Mouse (Mus musculus) left cerebral cortex, postnatal 4 days (tissue): ENCODE measurements around the gene Fanci. TPM values are rescaled to one million over a fixed set of nuclear protein-coding genes. Genes with fewer than 3 reads are reported as not detected.
A peak's percentile ranks its signal among the peaks of the same experiment; 100 is the strongest.

ENCODE experiments used
- DNase-seq: peaks from one replicate; pipeline ENCODE4 v3.0.0-alpha.2; 2022
- intact Hi-C: fragments of 180-260 bp; cut with DNase I; formaldehyde crosslinking; loops from one replicate; pipeline ENCODE4 v1.15.1; 2025
- total RNA-seq, 2 experiments: library from RNA; stranded (reverse); gene quantifications; 2 replicates each; pipeline ENCODE4 v1.2.3; 2021

Fanci gene
- total RNA-seq, 2 experiments from 2014 or later, result 2.0 to 2.4 TPM

- DNase-seq, result peak; percentile 84
- intact Hi-C loops, result no loop called here
These were observed 5.2 kb upstream of the Fanci start, which contains the start of gene Rlbp1 for GRCm38 (mm10) chr7:79386422-79387133. Rlbp1 (minus strand) TSS chr7:79387048.

GRCm38 (mm10) chr7:79387140-79387539 lies 4.6 kb upstream of the Fanci start:
- DNase-seq, result no peak
- intact Hi-C loops, result no loop called here

DNA sequence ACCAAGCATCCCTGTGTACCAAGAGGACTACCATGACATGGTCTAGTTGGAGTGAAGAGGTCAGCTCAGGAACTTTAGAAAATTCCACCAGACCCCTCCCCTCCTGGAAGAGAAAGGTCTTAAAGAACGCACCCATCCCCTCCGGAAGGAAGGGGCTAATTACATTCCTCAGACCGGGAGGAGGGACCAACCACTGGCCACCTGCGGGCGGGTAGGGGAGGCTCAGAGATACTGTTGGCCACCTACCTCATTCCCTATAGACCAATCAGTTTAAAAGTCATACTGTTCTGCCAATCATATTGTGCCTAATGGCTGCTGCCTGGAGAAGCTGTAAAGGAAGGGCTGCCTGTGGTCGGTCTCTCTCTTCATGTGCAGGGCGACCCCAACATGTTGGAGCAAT lies 3.7 kb upstream of the Fanci start:
- intact Hi-C loops, result no loop called here
- no peak for DNase-seq

- DNase-seq, result no peak
- intact Hi-C loops, result no loop called here
These were observed 3.0 kb upstream of the Fanci start for GRCm38 (mm10) chr7:79388671-79389206.

- DNase-seq, result no peak
- intact Hi-C loops, result no loop called here
These were observed 1.5 kb upstream of the Fanci start for GRCm38 (mm10) chr7:79390141-79390708.

DNA sequence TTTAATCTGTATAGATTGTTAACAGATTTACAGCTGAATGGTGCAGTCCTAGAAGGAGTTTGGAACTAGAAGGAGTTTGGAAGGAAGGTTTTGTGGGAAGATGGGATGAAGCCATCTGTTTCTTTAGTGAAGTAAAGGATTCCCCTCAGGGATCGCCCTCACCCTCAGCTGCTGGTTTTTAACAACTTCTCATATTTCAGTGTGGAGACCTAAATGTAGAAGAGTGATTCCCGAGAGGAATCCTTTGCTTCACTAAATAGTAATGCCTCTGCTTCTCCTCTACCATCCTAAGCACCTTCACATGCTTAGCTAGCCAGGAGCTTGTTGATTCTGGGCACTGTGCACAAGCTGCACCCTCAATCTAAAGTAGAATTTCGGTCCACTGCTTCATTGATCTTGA lies 258 bp upstream of the Fanci start:
- intact Hi-C loops, result no loop called here
- no peak for DNase-seq

- no peak for DNase-seq
- intact Hi-C loops, result no loop called here
These were observed 1.3 kb downstream of the Fanci start for GRCm38 (mm10) chr7:79392860-79393513.

DNA sequence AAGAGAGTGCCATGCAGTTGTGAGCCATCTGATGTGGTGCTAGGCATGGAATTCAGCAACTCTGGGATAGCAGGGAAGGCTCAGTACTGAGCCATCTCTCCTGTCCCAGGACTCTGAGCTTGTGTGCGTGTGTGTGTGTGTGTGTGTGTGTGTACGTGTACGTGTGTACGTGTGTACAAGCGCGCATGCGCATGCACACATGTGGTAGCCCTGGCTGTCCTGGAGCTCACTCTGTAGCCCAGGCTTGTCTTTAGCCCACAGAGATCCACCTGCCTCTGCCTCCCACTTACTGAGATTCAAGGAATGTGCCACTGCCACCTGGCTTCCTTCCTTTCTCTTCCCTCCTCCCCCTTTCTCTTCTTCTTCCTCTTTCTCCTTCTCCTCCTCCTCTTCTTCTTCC lies 2.2 kb downstream of the Fanci start:
- DNase-seq, result no peak
- intact Hi-C loops, result no loop called here

- no peak for DNase-seq
- intact Hi-C loops, result no loop called here
These were observed 2.9 kb downstream of the Fanci start for GRCm38 (mm10) chr7:79394666-79395065.

DNA sequence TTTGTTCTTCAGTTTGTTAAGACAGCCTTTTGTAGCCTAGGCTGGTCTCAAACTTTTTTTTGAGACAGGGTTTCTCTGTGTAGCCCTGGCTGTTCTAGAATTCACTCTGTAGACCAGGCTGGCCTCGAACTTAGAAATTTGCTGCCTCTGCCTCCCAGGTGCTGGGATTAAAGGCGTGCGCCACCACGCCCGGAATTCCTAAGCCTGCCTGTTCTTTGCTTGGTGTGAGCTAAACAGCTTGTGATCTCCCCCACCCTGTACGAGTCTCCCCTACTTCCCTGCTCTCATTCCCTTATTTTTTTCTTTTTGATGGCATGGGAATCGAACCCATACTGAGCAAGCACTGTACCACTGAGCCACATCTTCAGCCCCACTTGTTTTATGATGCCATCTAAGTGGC lies 3.5 kb downstream of the Fanci start:
- no peak for DNase-seq
- intact Hi-C loops, result no loop called here

- no peak for DNase-seq
- intact Hi-C loops, result no loop called here
These were observed 5.8 kb downstream of the Fanci start for GRCm38 (mm10) chr7:79397446-79397963.

GRCm38 (mm10) chr7:79398426-79398825 lies 6.7 kb downstream of the Fanci start:
- DNase-seq, result no peak
- intact Hi-C loops, result no loop called here

- DNase-seq, result no peak
- intact Hi-C loops, result no loop called here
These were observed 7.2 kb downstream of the Fanci start for GRCm38 (mm10) chr7:79398971-79399370.

- DNase-seq, result no peak
- intact Hi-C loops, result no loop called here
These were observed 8.6 kb downstream of the Fanci start for GRCm38 (mm10) chr7:79400296-79400695.

- intact Hi-C loops, result no loop called here
- no peak for DNase-seq
These were observed 23.0 kb downstream of the Fanci start for GRCm38 (mm10) chr7:79414449-79415375.

DNA sequence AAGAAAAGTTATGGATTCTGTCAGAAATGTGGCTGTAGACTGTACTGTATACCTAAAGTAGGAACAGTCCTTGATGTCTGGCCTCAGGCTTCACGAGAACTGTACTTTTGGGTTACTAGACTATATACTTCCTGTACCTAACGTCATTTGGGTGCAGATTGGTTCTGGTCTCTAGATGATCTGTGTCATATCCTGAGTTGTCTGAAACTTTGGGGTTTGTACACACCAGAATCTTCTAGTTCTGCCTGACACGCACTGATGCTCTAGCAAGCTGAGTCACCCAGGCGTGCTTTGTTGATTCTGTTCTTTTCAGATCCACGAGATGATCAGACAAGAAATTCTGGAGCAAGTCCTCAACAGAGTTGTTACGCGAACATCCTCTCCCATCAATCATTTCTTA lies 28.2 kb downstream of the Fanci start:
- DNase-seq, result no peak
- intact Hi-C loops, result no loop called here

GRCm38 (mm10) chr7:79422876-79423275 lies 31.1 kb downstream of the Fanci start:
- intact Hi-C loops, result no loop called here
- DNase-seq, result no peak

DNA sequence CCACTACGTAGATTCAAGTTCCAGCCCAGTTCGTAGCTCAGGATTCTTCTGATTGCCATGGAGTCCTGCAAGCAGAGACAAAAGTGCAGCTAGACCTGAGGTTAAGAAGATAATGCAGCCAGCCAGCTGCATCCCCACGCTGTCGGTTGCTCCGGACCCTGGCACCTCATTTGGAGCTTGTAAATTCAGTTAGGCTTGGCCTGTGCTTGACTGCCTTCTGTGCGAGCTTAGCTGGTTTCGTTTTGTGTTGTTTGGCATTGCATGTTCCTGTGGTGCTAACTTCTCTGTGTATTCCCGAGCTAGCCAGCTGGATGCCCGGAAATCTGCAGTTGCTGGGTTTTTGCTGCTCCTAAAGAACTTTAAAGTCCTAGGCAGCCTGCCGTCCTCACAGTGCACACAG lies 34.1 kb downstream of the Fanci start:
- intact Hi-C loops, result no loop called here
- no peak for DNase-seq

GRCm38 (mm10) chr7:79428243-79428642 lies 36.5 kb downstream of the Fanci start:
- intact Hi-C loops, result no loop called here
- no peak for DNase-seq

DNA sequence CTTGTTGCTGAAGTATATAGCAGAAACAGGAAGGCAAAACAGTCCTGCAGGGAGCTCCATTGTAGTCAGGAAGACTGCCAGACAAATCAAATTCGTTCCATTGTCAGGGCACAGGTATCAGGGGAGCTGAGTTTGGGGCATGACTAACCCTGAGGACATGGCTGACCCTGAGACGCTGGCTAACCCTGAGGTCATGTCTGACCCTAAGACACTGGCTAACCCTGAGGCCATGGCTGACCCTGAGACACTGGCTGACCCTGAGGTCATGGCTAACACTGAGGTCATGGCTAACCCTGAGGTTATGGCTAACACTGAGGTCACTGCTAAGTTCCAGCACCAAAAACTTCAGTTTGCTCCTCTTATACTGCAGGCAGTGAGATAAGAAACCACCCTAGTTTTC lies 48.3 kb downstream of the Fanci start:
- no peak for DNase-seq
- intact Hi-C loops, result no loop called here

DNA sequence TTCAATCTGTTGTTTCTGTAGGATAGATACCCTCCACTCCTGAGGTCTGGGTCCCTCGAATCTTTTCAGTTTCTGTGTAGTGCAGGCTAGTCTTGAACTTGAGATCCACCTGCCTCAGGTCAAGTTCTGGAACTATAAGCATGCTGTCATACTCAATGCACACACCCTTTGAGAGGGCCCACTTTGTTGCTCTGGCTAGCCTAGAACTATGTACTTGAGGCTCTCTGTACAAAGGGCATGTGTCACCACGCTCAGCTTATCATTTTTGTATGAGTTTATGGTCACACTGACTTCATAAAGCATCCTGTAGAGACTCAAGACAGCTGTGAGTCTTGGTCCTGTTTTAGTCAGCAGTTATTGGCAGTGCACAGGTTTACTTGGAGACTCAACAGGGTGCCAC lies 55.3 kb downstream of the Fanci start:
- DNase-seq, result no peak
- intact Hi-C loops, result no loop called here
